Mouse (Mus musculus) E14TG2a.4 (cell line): ENCODE data around the gene Sik3.

Experiments
- CTCF ChIP-seq: conservative IDR thresholded peaks from 2 replicates; pipeline ENCODE4 v1.5.1; 2014; ENCODE audit warnings: low read length
- NANOG ChIP-seq: IDR thresholded peaks from 2 replicates; pipeline ENCODE4 v1.6.1; 2014; ENCODE audit warnings: borderline replicate concordance, low read length, mixed read lengths
- POU5F1 ChIP-seq: IDR thresholded peaks from 2 replicates; pipeline ENCODE4 v1.6.1; 2014; ENCODE audit warnings: low read length, borderline replicate concordance

- no peak for TF ChIP-seq CTCF
- TF ChIP-seq POU5F1: no peak
- TF ChIP-seq NANOG: no peak
Observed at GRCm38 (mm10) chr9:46146437-46146836, 133.8 kb downstream of the Sik3 start.
